Mouse (Mus musculus) heart, adult 2 months (tissue): Measurements from ENCODE around the gene Kcnk3.

ENCODE experiments used
- CTCF ChIP-seq: fragments of 200-600 bp; IDR thresholded peaks from 2 replicates; pipeline ENCODE4 v1.8.1; 2022; ENCODE audit warnings: antibody characterized with exemption, mild to moderate bottlenecking, moderate library complexity
- POLR2A ChIP-seq: fragments of 200-500 bp; IDR thresholded peaks from 2 replicates; pipeline ENCODE4 v1.6.1; 2011; ENCODE audit warnings: mild to moderate bottlenecking, low read depth, low read length, control low read depth; ENCODE audit not compliant: insufficient read depth

GRCm38 (mm10) chr5:30593360-30593759 lies 5.4 kb downstream of the Kcnk3 start:
- no peak for TF ChIP-seq CTCF
- TF ChIP-seq POLR2A = no peak
